Mouse (Mus musculus): Measurements from ENCODE around the gene Umps.

GRCm38 (mm10) chr16:33927263-33927824 is 39.5 kb downstream of the Umps start:
- no peak for TF ChIP-seq RCOR1 (conservative IDR thresholded peaks at IDR 0.05; ENCODE audit: low read depth, low read length)
- TF ChIP-seq CTCF (conservative IDR thresholded peaks at IDR 0.05 in 1 of 2, IDR thresholded peaks at IDR 0.05 in 1 of 2; ENCODE audit: low read depth in 2 of 2, low read length in 2 of 2): no peak
- TF ChIP-seq PAX5 (IDR thresholded peaks at IDR 0.05; ENCODE audit: low read length): no peak
- TF ChIP-seq ELF1 (IDR thresholded peaks at IDR 0.05; ENCODE audit: low read depth, low read length): no peak
- TF ChIP-seq USF1 (IDR thresholded peaks at IDR 0.05; ENCODE audit: low read depth, low read length): no peak
- no peak for TF ChIP-seq MEF2A (IDR thresholded peaks at IDR 0.05; ENCODE audit: borderline replicate concordance, low read depth, low read length)
- no peak for TF ChIP-seq ZMIZ1 (IDR thresholded peaks at IDR 0.05; ENCODE audit: low read depth, low read length)
